Mouse (Mus musculus): ENCODE measurements around the gene Plcb4.

Plcb4 gene

DNA sequence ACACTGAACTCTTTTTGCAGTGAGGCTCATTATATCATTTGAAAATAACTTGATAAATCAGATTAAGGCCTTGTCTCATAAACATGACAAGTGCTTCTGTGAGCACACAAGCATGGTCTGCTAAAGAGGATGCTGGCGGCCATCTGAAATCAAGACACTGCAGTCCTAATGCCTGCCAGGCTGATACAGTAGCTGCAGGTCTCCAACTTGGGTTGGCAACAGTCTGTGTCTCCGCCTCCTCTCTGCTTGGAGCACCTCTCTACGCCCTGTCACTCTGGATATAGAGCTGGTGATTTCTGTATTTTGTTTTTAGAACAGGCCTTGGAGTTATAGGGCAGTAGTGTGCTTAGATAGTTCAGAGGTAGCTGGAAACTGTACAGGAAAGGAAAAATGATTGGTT lies 188.1 kb downstream of the Plcb4 start:
- DNase-seq (ENCODE audit: extremely low spot score, low read depth, low spot score) = no peak

DNA sequence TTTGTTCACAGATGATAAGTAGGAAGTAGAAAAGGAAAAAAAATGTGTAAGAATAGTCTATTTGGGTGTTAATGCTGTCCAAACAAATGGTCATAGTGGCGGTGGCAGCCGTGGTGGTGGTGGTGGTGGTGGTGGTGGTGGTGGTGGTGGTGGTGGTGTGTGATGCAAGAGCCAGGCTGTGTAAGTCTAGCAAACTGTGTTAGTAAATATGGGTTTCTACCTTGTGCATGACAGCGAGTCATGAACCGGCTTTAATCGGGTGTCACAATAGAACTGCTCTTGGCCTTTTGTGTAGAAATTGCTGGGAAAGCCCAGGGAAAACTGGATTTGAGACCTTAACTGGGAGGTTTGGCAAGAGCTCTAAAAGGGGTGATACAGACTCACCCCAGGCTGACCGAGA lies 188.9 kb downstream of the Plcb4 start:
- no peak for DNase-seq (ENCODE audit: extremely low spot score, low read depth, low spot score)

DNA sequence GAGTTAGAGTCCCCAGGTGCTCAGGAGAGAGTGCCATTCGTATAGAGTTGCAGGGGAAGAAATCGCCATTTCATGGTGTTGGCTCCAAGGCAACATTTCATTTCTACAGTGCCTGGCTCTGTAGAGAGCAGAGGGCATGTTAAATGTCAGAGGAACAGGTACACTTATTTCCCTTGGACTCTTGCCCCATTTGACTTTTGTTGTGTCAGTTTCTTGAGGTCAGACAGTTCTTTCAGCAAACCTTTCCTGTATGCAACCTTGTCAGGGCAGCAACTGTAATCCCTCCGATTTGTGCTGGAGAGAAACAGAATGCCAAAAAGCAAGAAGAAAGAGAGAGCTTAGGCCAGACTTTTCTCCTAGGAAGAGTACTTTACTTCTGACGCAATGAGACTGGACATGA lies 189.4 kb downstream of the Plcb4 start:
- no peak for DNase-seq (ENCODE audit: extremely low spot score, low read depth, low spot score)

DNA sequence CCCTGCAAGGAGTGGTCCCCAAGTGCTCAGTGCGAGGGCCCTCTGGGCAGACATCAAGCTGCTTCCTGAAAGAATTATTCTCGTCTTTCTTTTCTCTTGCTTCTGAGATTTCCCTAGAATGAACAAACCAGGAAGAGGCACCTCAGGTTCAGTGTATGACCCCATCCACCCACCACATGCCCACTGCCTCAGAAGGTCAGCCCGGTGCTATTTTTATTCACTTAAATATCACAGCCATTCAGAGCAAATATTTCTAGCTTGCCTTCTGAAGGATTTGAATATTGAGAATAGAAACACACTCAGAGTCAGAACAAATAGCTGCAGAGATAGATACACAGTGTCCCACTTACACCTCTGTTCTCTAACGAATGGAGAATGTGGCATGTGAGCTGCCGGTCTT lies 193.2 kb downstream of the Plcb4 start:
- DNase-seq (ENCODE audit: extremely low spot score, low read depth, low spot score) = no peak

DNA sequence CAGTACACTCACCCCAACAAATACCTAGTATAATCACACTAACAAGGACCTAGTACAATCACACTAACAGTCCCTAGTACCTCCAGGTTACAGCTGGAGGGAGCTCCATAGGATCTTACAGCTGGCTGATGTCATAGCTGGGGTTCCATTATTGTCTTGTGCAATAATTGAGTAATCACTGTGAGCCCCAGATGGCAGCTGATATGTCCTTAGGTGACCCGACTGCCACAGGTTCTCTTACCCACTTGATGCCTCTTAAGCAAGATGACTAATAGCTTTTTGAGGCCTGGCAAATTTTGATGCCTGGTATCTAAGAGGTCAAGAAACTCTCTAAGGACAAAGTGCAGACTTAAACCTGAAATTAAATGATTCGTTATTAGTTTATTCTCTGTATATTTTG lies 194.3 kb downstream of the Plcb4 start:
- no peak for DNase-seq (ENCODE audit: extremely low spot score, low read depth, low spot score)

DNA sequence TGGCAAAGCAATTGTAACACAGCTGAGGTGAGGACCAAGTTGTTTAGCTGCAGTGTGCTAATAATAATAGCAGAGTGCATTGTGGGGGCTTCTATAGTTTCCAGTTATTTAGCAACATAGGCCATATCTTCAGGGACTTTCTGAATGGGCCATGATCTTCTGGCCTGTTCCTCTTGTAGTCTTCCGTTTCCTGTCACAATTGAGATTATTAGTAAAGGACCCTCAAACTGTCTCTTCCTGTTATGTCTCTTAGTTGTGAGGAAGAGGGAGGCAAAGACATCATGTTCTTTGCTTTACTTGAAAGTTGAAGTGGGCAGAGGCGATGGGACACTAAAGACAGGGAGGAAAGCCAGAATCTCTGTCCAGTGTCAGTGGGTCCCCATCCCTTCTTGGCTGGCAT lies 195.2 kb downstream of the Plcb4 start:
- no peak for DNase-seq (ENCODE audit: extremely low spot score, low read depth, low spot score)

GRCm38 (mm10) chr2:135855890-135856490 lies 197.2 kb downstream of the Plcb4 start:
- DNase-seq (ENCODE audit: extremely low spot score, low read depth, low spot score) = no peak

- no peak for DNase-seq (ENCODE audit: extremely low spot score, low read depth, low spot score)
Measured at GRCm38 (mm10) chr2:135856826-135857225, 198.0 kb downstream of the Plcb4 start.

GRCm38 (mm10) chr2:135861531-135862488 lies 203.0 kb downstream of the Plcb4 start:
- DNase-seq (ENCODE audit: extremely low spot score, low read depth, low spot score) = no peak

- DNase-seq (ENCODE audit: extremely low spot score, low read depth, low spot score) = no peak
Measured at GRCm38 (mm10) chr2:135862489-135863390, 203.9 kb downstream of the Plcb4 start.

DNA sequence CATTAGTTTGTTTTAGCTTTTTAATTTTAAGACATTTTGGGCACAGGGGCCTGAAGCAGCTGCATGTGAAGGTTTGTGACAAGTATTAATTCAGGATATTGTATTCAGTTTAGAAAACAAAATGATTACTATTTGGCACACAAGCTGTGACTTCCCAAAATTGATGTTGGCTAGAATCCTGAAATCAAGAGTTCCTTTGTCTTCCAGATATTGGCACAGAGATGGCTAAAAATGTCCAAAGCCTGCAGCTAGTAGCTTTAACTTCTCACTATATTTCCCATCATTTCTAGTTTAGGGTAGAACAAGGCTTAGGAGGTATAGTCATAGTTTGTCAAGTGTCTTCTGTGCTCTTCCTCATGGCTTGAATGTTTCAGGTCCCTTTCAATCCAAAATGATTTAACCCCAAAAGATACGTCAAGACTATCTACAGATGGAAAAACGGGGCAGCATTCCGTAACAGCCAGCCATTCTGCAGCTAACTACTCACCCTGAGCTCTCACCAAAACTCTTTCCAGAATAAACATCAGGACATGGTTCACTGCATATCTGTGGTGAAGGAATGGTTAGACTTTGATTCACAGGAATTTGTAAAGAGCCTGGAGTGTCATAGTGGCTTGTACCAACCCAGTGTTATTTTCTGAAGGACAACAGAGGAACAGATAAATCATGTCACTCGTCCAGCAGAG lies 204.7 kb downstream of the Plcb4 start:
- no peak for DNase-seq (ENCODE audit: extremely low spot score, low read depth, low spot score)

DNA sequence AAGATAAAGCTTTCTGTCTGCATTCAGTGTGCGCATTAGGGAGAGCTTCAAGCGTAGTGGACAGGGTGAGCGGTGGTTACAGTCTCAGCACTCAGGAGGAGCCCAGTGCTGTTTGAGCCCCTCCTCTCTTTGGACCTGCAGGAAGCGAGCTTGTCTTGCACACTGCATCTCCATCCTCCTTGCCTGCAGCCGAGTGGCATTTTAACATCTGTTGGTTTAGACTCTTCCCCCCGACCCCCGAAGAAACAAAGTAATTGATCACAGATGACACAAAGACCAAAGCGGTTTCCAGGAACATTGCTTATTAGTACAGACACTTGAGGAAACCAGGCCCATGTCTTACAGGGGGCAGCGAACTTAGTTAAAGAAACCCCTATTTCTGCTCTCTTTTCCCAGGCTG lies 207.6 kb downstream of the Plcb4 start:
- peak; percentile 67 for DNase-seq (ENCODE audit: extremely low spot score, low read depth, low spot score)

DNA sequence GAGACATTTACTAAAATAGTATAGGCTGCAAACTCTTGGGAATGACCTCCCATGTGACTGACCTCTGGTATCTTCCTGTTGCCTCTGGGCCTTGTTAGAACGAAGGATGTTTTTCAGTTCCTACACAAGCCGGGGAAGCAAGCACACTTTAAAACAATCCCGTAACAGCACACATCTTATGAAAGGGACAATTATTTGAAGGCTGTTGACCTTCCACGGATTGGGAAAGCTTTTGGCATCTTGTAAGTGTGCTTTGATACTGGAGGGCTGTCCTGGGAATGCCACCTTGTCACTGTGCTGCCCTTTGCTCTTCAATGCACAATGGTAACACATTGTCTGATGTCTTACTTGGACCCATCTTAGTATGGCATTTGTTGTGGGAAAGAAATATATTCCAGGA lies 208.0 kb downstream of the Plcb4 start:
- DNase-seq (ENCODE audit: extremely low spot score, low read depth, low spot score) = peak; percentile 5

GRCm38 (mm10) chr2:135869637-135870036 lies 210.8 kb downstream of the Plcb4 start:
- DNase-seq (ENCODE audit: extremely low spot score, low read depth, low spot score) = no peak

DNA sequence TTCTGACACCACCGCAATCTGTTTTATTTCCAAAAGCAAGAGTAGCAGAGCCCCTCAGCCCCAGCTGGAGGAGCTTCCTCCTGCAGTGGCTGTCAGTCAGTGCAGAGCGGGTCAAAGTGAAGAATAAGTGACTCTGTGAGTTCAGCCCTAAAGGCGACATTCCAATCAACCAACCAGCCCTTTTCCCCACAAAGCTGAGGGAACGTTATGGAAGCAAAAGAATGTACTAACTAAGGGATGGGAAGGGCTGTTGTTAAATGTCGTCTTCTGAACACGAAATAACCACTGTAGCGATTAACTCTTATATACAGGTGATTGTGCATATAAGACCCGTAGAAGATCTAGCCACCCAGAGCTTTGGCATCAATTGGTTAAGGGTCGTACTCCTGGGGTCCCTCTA lies 214.3 kb downstream of the Plcb4 start:
- no peak for DNase-seq (ENCODE audit: extremely low spot score, low read depth, low spot score)

DNA sequence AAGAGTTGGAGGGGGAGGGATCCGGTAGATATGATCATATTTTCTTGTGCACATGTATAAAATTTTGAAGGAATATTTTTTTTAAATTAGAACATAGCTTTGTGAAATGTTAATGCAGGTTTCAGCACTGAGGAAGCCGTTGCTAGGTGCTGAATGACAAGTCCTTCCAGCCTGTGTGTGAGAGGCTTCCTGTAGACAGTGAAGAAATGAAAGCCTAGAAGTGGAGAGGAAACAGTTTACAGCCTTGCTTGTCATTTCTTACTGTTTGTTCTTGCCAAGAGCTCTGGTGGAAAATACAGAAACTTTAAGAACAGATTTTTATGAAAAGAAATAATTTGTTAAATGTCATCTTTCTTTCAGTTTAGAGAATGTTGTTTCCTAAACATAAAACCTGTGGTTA lies 214.9 kb downstream of the Plcb4 start:
- no peak for DNase-seq (ENCODE audit: extremely low spot score, low read depth, low spot score)

GRCm38 (mm10) chr2:135875549-135875948 lies 216.7 kb downstream of the Plcb4 start:
- DNase-seq (ENCODE audit: extremely low spot score, low read depth, low spot score) = no peak

GRCm38 (mm10) chr2:135879356-135879755 lies 220.5 kb downstream of the Plcb4 start:
- no peak for DNase-seq (ENCODE audit: extremely low spot score, low read depth, low spot score)

GRCm38 (mm10) chr2:135880269-135880760 lies 221.5 kb downstream of the Plcb4 start:
- DNase-seq (ENCODE audit: extremely low spot score, low read depth, low spot score) = no peak

DNA sequence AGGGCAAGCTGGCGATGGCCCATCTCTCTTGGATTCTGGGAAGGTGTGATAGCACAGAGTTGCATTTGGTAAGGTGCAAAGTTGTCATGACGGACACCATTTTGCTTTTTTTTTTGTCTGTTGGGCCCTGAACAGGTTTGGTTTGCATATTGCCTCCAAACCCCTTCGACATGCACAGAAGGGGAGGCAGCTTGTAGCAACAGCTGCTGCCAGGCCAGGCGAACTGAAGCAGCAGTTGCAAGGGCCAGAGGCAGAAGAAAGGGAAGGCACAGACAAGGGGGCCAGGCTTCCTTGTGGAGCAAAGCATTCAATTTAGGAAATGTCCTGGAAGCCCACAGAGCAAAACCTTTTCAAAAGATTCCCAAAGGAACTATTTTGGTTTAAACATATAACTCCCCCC lies 224.5 kb downstream of the Plcb4 start:
- no peak for DNase-seq (ENCODE audit: extremely low spot score, low read depth, low spot score)

All from hindlimb bud, embryonic 11.5 days (tissue).